ENCODE assay signal across 9 mouse cellular contexts in genomic region chr10:80566375-80567092, GRCm38 (mm10). TPM values are rescaled to one million over a fixed set of nuclear protein-coding genes. Genes with fewer than 3 reads are reported as not detected.
DNase-seq lines count a peak whose midpoint lies in the region; ATAC-seq and TF ChIP-seq lines count a peak whose summit lies in the region.
"Had no signal": no experiment of that assay in that cellular context is flagged by ENCODE, and none has a peak within 500 bp of the region (broad histone marks: within the 10 kb centered on the region; RNA-seq: fewer than 3 reads in every experiment).

No protein-coding gene starts in this region.

- no peak for ATAC-seq in heart, embryonic 12.5 days (ENCODE audit: insufficient number of reproducible peaks, low FRiP score)
- peak; percentile 42 for ATAC-seq in common myeloid progenitor, adult 5-6 weeks (replicated peaks; ENCODE audit: low read depth, poor library complexity, severe bottlenecking)
- peak; percentile 21 for ATAC-seq in intestine, embryonic 14.5 days (replicated peaks; ENCODE audit: low FRiP score, low TSS enrichment, low read depth)
- peak; percentile 59 for ATAC-seq in midbrain, embryonic 15.5 days (replicated peaks)
- ATAC-seq: Patski had no signal

- no peak; the same call in 1 of the 2 replicates for TF ChIP-seq CTCF in gastrocnemius, adult 2 months (IDR thresholded peaks at IDR 0.05)
- peak; percentile 96 for TF ChIP-seq CTCF in spleen, adult 2 months (IDR thresholded peaks at IDR 0.05; ENCODE audit: extremely low read depth, insufficient read depth, insufficient read length, insufficient replicate concordance)

- TF ChIP-seq POLR2A in spleen, adult 2 months (IDR thresholded peaks at IDR 0.05; ENCODE audit: low read depth, low read length): no peak

- peaks cover 37% of the 10 kb centered on the region for H3K4me1 ChIP-seq in heart, embryonic 12.5 days (replicated peaks)
- H3K4me1 ChIP-seq in intestine, embryonic 14.5 days (replicated peaks; ENCODE audit: control insufficient read depth, insufficient read depth, low read length): peaks cover 25% of the 10 kb centered on the region
- peaks cover 36% of the 10 kb centered on the region for H3K4me1 ChIP-seq in midbrain, embryonic 15.5 days
- H3K4me1 ChIP-seq in spleen, adult 2 months (ENCODE audit: control insufficient read depth, insufficient read depth, insufficient read length): peaks cover 21% of the 10 kb centered on the region

- no peaks in the 10 kb centered on the region for H3K9me3 ChIP-seq in heart, embryonic 12.5 days (replicated peaks)
- H3K9me3 ChIP-seq in intestine, embryonic 14.5 days (ENCODE audit: control insufficient read depth, low read length): no peaks in the 10 kb centered on the region
- H3K9me3 ChIP-seq in midbrain, embryonic 15.5 days: no peaks in the 10 kb centered on the region

- H3K9ac ChIP-seq in heart, embryonic 12.5 days: no peak overlapping the region
- H3K9ac ChIP-seq in intestine, embryonic 14.5 days (ENCODE audit: low read length): no peak overlapping the region
- H3K9ac ChIP-seq in midbrain, embryonic 15.5 days: no peak overlapping the region

- H3K27ac ChIP-seq in heart, embryonic 12.5 days (ENCODE audit: poor library complexity, severe bottlenecking): no peak overlapping the region
- no peak overlapping the region for H3K27ac ChIP-seq in gastrocnemius, adult 2 months
- no peak overlapping the region for H3K27ac ChIP-seq in intestine, embryonic 14.5 days (ENCODE audit: low read depth)
- H3K27ac ChIP-seq in midbrain, embryonic 15.5 days: peak overlapping the region; percentile 78
- H3K27ac ChIP-seq in spleen, adult 2 months (ENCODE audit: insufficient read depth, low read length): no peak overlapping the region

- 32% methylated on average over 17 of the region's 17 CpGs for WGBS in heart, embryonic 12.5 days
- WGBS in intestine, embryonic 14.5 days: 29% methylated on average over 17 of the region's 17 CpGs
- 13% methylated on average over 17 of the region's 17 CpGs for WGBS in midbrain, embryonic 15.5 days
- WGBS in spleen, adult 2 months: 28% methylated on average over 17 of the region's 17 CpGs

- no peak overlapping the region for H3K4me2 ChIP-seq in heart, embryonic 12.5 days
- no peak overlapping the region for H3K4me2 ChIP-seq in intestine, embryonic 14.5 days (ENCODE audit: low read length)
- H3K4me2 ChIP-seq in midbrain, embryonic 15.5 days: peak overlapping the region; percentile 44

- no peaks in the 10 kb centered on the region for H3K27me3 ChIP-seq in heart, embryonic 12.5 days (replicated peaks)
- no peaks in the 10 kb centered on the region for H3K27me3 ChIP-seq in intestine, embryonic 14.5 days (replicated peaks; ENCODE audit: control insufficient read depth, insufficient read depth, low read length)
- H3K27me3 ChIP-seq in midbrain, embryonic 15.5 days (replicated peaks): no peaks in the 10 kb centered on the region
- H3K27me3 ChIP-seq in spleen, adult 2 months (ENCODE audit: control insufficient read depth, insufficient read depth, low read length): no peaks in the 10 kb centered on the region
- H3K27me3 ChIP-seq: Patski had no signal

- DNase-seq in heart, adult 18-20 months: peak; percentile 80 to 93
- peak; percentile 90 for DNase-seq in gastrocnemius, adult 2 months
- peak; percentile 98 for DNase-seq in intestine, embryonic 14.5 days (ENCODE audit: low spot score)
- DNase-seq in left cerebral cortex, postnatal 4 days: peak; percentile 88
- peak in 1 of 2 experiments; percentile 86 for DNase-seq in spleen, adult 2 months (ENCODE audit: low read depth in 1 of 2, low spot score in 2 of 2)

- intact Hi-C loops in gastrocnemius, adult 2 months (cut with DNase I): no loop called here
- intact Hi-C loops in left cerebral cortex, postnatal 4 days (cut with DNase I): no loop called here

- H3K4me3 ChIP-seq in heart, embryonic 12.5 days: no peak overlapping the region
- H3K4me3 ChIP-seq in gastrocnemius, adult 2 months: no peak overlapping the region
- no peak overlapping the region for H3K4me3 ChIP-seq in intestine, embryonic 14.5 days (ENCODE audit: low read depth, low read length)
- H3K4me3 ChIP-seq in midbrain, embryonic 15.5 days: peak overlapping the region; percentile 11
- no peak overlapping the region for H3K4me3 ChIP-seq in spleen, adult 2 months (ENCODE audit: extremely low read depth, insufficient read depth, insufficient read length)

- H3K36me3 ChIP-seq in heart, embryonic 12.5 days: peaks cover 17% of the 10 kb centered on the region
- peaks cover 21% of the 10 kb centered on the region for H3K36me3 ChIP-seq in intestine, embryonic 14.5 days (ENCODE audit: control insufficient read depth, insufficient read depth, low read length)
- H3K36me3 ChIP-seq in midbrain, embryonic 15.5 days (replicated peaks): no peaks in the 10 kb centered on the region
- peaks cover 8% of the 10 kb centered on the region for H3K36me3 ChIP-seq in spleen, adult 2 months (ENCODE audit: control insufficient read depth, insufficient read depth, low read length)

RNA-seq across cellular contexts. Expression of gene Rexo1, which starts 5.2 kb away (rescaled TPM):
- total RNA-seq in heart, adult 18-20 months (2021): 10 to 100 TPM; 11.2 to 11.6 TPM
- polyA plus RNA-seq in heart, embryonic 12.5 days (2016; fragmentation: Nextera tagmentation; extraction: Ambion mirVana): 21.5 and 22.2 TPM in 2 replicates
- 12.3 and 19.2 TPM in 2 replicates for total RNA-seq in common myeloid progenitor, adult 5-6 weeks (2017)
- 10 to 100 TPM in 1 of 2 experiments, 1 to 10 TPM in 1; 9.8 to 10.4 TPM for total RNA-seq in gastrocnemius, adult 2 months (2021)
- polyA plus RNA-seq in intestine, embryonic 14.5 days (2014; fragmentation: Nextera tagmentation; extraction: Ambion mirVana): 28.9 and 31.5 TPM in 2 replicates
- total RNA-seq in left cerebral cortex, postnatal 4 days (2021): 10 to 100 TPM; 65.2 to 67.5 TPM
- polyA plus RNA-seq in midbrain, embryonic 15.5 days (2015; fragmentation: Nextera tagmentation; extraction: Ambion mirVana): 33.9 and 35.0 TPM in 2 replicates
- 78.0 and 95.1 TPM in 2 replicates for polyA plus RNA-seq in spleen, adult 2 months (2012; rRNA removed)

RNA-seq across cellular contexts. Expression of gene Klf16, which starts 10.6 kb away (rescaled TPM):
- 1 to 10 TPM; 5.2 to 5.5 TPM for total RNA-seq in heart, adult 18-20 months (2021)
- 7.9 and 8.5 TPM in 2 replicates for polyA plus RNA-seq in heart, embryonic 12.5 days (2016; fragmentation: Nextera tagmentation; extraction: Ambion mirVana)
- 8.6 and 10.6 TPM in 2 replicates for total RNA-seq in common myeloid progenitor, adult 5-6 weeks (2017)
- total RNA-seq in gastrocnemius, adult 2 months (2021): 1 to 10 TPM in 1 of 2 experiments, under 1 TPM in 1; 0.92 to 1.9 TPM
- 9.7 and 12.1 TPM in 2 replicates for polyA plus RNA-seq in intestine, embryonic 14.5 days (2014; fragmentation: Nextera tagmentation; extraction: Ambion mirVana)
- total RNA-seq in left cerebral cortex, postnatal 4 days (2021): 10 to 100 TPM; 34.1 to 35.5 TPM
- polyA plus RNA-seq in midbrain, embryonic 15.5 days (2015; fragmentation: Nextera tagmentation; extraction: Ambion mirVana): 6.0 and 6.3 TPM in 2 replicates
- polyA plus RNA-seq in spleen, adult 2 months (2012; rRNA removed): 27.9 and 41.8 TPM in 2 replicates

RNA-seq across cellular contexts. Expression of gene Abhd17a, which starts 23.6 kb away (rescaled TPM):
- 10 to 100 TPM; 40.6 to 44.8 TPM for total RNA-seq in heart, adult 18-20 months (2021)
- polyA plus RNA-seq in heart, embryonic 12.5 days (2016; fragmentation: Nextera tagmentation; extraction: Ambion mirVana): 99.4 and 105 TPM in 2 replicates
- total RNA-seq in common myeloid progenitor, adult 5-6 weeks (2017): 15.3 and 29.6 TPM in 2 replicates
- 10 to 100 TPM; 60.6 to 61.7 TPM for total RNA-seq in gastrocnemius, adult 2 months (2021)
- polyA plus RNA-seq in intestine, embryonic 14.5 days (2014; fragmentation: Nextera tagmentation; extraction: Ambion mirVana): 99.4 and 114 TPM in 2 replicates
- 100 to 1,000 TPM; 131 to 133 TPM for total RNA-seq in left cerebral cortex, postnatal 4 days (2021)
- polyA plus RNA-seq in midbrain, embryonic 15.5 days (2015; fragmentation: Nextera tagmentation; extraction: Ambion mirVana): 126 and 152 TPM in 2 replicates
- 220 and 302 TPM in 2 replicates for polyA plus RNA-seq in spleen, adult 2 months (2012; rRNA removed)

RNA-seq across cellular contexts. Expression of gene Atp8b3, which starts 27.6 kb away (rescaled TPM):
- total RNA-seq in heart, adult 18-20 months (2021): not detected
- 0.05 and 0.17 TPM in 2 replicates for polyA plus RNA-seq in heart, embryonic 12.5 days (2016; fragmentation: Nextera tagmentation; extraction: Ambion mirVana)
- not detected in 2 replicates for total RNA-seq in common myeloid progenitor, adult 5-6 weeks (2017)
- total RNA-seq in gastrocnemius, adult 2 months (2021): not detected
- polyA plus RNA-seq in intestine, embryonic 14.5 days (2014; fragmentation: Nextera tagmentation; extraction: Ambion mirVana): 0.18 and 0.32 TPM in 2 replicates
- total RNA-seq in left cerebral cortex, postnatal 4 days (2021): under 1 TPM; 0.14 to 0.20 TPM
- polyA plus RNA-seq in midbrain, embryonic 15.5 days (2015; fragmentation: Nextera tagmentation; extraction: Ambion mirVana): 0.90 and 1.2 TPM in 2 replicates
- polyA plus RNA-seq in spleen, adult 2 months (2012; rRNA removed): 0.01 and 0.04 TPM in 2 replicates

RNA-seq across cellular contexts. Expression of gene Scamp4, which starts 36.1 kb away (rescaled TPM):
- total RNA-seq in heart, adult 18-20 months (2021): 10 to 100 TPM; 20.1 to 22.2 TPM
- polyA plus RNA-seq in heart, embryonic 12.5 days (2016; fragmentation: Nextera tagmentation; extraction: Ambion mirVana): 67.4 and 70.0 TPM in 2 replicates
- total RNA-seq in common myeloid progenitor, adult 5-6 weeks (2017): 10.8 and 13.3 TPM in 2 replicates
- total RNA-seq in gastrocnemius, adult 2 months (2021): 10 to 100 TPM; 17.0 to 17.5 TPM
- polyA plus RNA-seq in intestine, embryonic 14.5 days (2014; fragmentation: Nextera tagmentation; extraction: Ambion mirVana): 108 and 111 TPM in 2 replicates
- total RNA-seq in left cerebral cortex, postnatal 4 days (2021): 10 to 100 TPM; 30.9 to 34.5 TPM
- 65.0 and 66.2 TPM in 2 replicates for polyA plus RNA-seq in midbrain, embryonic 15.5 days (2015; fragmentation: Nextera tagmentation; extraction: Ambion mirVana)
- 94.8 and 110 TPM in 2 replicates for polyA plus RNA-seq in spleen, adult 2 months (2012; rRNA removed)
